Mouse (Mus musculus) stomach, postnatal 0 days (tissue): ENCODE results near the gene Lrmda.

ENCODE experiments used
- CTCF ChIP-seq: IDR thresholded peaks from 2 replicates; pipeline ENCODE4 v1.5.1; 2016; ENCODE audit warnings: antibody characterized with exemption, low read depth, mild to moderate bottlenecking, moderate library complexity
- EP300 ChIP-seq: optimal IDR thresholded peaks from 2 replicates; pipeline ENCODE3; 2016; ENCODE audit warnings: antibody characterized with exemption

DNA sequence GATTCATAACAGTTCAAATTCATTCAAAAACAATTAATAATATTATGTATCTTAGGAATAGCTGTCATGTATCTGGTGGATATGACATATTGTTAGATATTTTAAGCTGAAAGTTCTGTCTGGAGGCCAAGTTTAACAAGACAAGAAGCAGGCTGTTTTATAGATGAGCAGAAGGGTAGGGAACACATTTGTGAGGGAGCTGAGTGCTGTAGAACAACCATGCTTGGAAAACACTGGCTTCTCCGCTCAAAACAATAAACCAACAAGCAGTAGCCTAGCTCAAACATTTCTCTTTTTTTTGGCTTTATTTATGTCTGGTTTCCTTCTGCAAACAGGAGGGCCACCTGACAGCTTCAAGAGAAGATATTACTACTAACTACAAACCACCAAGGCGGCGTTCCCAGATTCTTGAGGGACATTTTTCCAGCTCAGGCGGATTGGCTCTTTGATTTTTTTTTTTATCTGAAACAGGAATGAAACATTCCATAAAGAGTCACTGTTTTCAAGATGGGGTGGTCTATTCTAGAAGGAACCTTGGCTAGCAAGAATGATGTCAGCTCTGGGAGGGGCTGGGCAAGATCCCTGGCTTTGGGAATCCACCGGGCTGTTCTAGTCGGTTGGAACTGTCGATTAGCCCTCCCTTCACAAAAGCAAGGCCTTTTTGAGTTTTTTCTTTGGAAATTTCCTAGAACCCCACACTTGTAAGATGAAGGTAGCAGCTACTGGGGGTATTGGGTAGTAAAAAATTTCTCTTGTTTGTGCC, 304.2 kb downstream of the Lrmda start:
- TF ChIP-seq CTCF (no peak), EP300 (peak; percentile 44)
